Mouse (Mus musculus): ENCODE data around the gene Olfr742. TPM values are rescaled to one million over a fixed set of nuclear protein-coding genes. Genes with fewer than 3 reads are reported as not detected.

Olfr742 gene
- not detected in 2 replicates for polyA plus RNA-seq (2012; rRNA removed)
- not detected in 2 replicates for polyA plus RNA-seq (2014; fragmentation: Nextera tagmentation; extraction: Ambion mirVana)

- TF ChIP-seq CTCF (IDR thresholded peaks at IDR 0.05; ENCODE audit: low read depth) = no peak
- TF ChIP-seq EP300 (IDR thresholded peaks at IDR 0.05; ENCODE audit: low read depth) = no peak
- DNase-seq (ENCODE audit: low read depth in 3 of 3, low spot score in 3 of 3) = no peak
- Histone ChIP-seq H3K4me3 (ENCODE audit: insufficient read depth in 1 of 2, low read depth in 2 of 2, low read length in 2 of 2) (no peak within 1 kb of the TSS), H3K4me1 (replicated peaks; ENCODE audit: control insufficient read depth in 2 of 2, insufficient read depth in 2 of 2, low read length in 1 of 2) (no peaks in the 10 kb centered on the region), H3K9me3 (ENCODE audit: control insufficient read depth, low read length) (no peaks in the 10 kb centered on the region), H3K27ac (no peak within 1 kb of the TSS), H3K27me3 (ENCODE audit: control insufficient read depth, insufficient read depth, low read length) (no peaks in the 10 kb centered on the region), H3K9ac (replicated peaks) (no peak within 1 kb of the TSS), H3K36me3 (replicated peaks; ENCODE audit: control insufficient read depth, insufficient read depth, low read depth) (no peaks in the 10 kb centered on the region), H3K4me2 (ENCODE audit: low read depth) (no peak within 1 kb of the TSS)
- WGBS (ENCODE audit: insufficient replicate concordance) = 26% methylated on average over 2 of the region's 2 CpGs
- ATAC-seq (ENCODE audit: insufficient read depth) = no peak
These were observed at the start of gene Olfr742 for GRCm38 (mm10) chr14:50503300-50503699. Gene Olfr742, plus strand, starts transcription at chr14:50503600.

DNA sequence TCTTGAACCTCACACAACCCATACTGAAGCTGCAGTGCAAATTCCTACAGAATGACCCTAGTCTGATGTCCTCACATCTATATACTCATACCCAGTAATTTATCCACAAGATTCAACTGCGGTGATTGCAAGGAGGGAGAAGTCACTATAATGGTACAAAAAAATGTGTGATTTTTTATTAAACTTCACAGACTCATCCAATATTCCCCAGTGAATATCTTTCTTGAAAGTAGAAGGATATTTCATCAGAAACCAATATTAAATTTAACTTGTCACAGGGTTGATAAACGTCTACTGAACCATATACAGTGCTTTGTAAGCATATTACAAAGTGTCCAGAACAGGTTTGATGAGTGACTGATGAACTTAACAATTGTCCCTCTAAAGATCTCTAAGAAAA, 31.0 kb upstream of the Olfr742 start, which contains the start of gene Olfr741:
Gene Olfr741 (plus strand): TSS at position 301 of the 400 bp plus-strand sequence.
- Histone ChIP-seq H3K9ac (replicated peaks) (no peak within 1 kb of the TSS), H3K4me1 (replicated peaks; ENCODE audit: control insufficient read depth in 2 of 2, insufficient read depth in 2 of 2, low read length in 1 of 2) (no peaks in the 10 kb centered on the region), H3K4me2 (ENCODE audit: low read depth) (no peak within 1 kb of the TSS), H3K27me3 (ENCODE audit: control insufficient read depth, insufficient read depth, low read length) (no peaks in the 10 kb centered on the region), H3K27ac (no peak within 1 kb of the TSS), H3K36me3 (replicated peaks; ENCODE audit: control insufficient read depth, insufficient read depth, low read depth) (no peaks in the 10 kb centered on the region), H3K4me3 (ENCODE audit: insufficient read depth in 1 of 2, low read depth in 2 of 2, low read length in 2 of 2) (no peak within 1 kb of the TSS), H3K9me3 (ENCODE audit: control insufficient read depth, low read length) (no peaks in the 10 kb centered on the region)
- DNase-seq (ENCODE audit: low read depth in 3 of 3, low spot score in 3 of 3) = no peak
- ATAC-seq (ENCODE audit: insufficient read depth) = no peak
- 55% methylated on average over 2 of the region's 2 CpGs for WGBS (ENCODE audit: insufficient replicate concordance)
- TF ChIP-seq EP300 (IDR thresholded peaks at IDR 0.05; ENCODE audit: low read depth) (no peak), CTCF (IDR thresholded peaks at IDR 0.05; ENCODE audit: low read depth) (no peak)

- WGBS (ENCODE audit: insufficient replicate concordance) = 37% methylated on average over 2 of the region's 2 CpGs
- Histone ChIP-seq H3K9ac (replicated peaks) (no peak overlapping the region), H3K4me1 (replicated peaks; ENCODE audit: control insufficient read depth in 2 of 2, insufficient read depth in 2 of 2, low read length in 1 of 2) (no peaks in the 10 kb centered on the region), H3K36me3 (replicated peaks; ENCODE audit: control insufficient read depth, insufficient read depth, low read depth) (no peaks in the 10 kb centered on the region), H3K4me3 (ENCODE audit: insufficient read depth in 1 of 2, low read depth in 2 of 2, low read length in 2 of 2) (no peak overlapping the region), H3K4me2 (ENCODE audit: low read depth) (no peak overlapping the region), H3K27ac (no peak overlapping the region), H3K27me3 (ENCODE audit: control insufficient read depth, insufficient read depth, low read length) (no peaks in the 10 kb centered on the region), H3K9me3 (ENCODE audit: control insufficient read depth, low read length) (no peaks in the 10 kb centered on the region)
- TF ChIP-seq EP300 (IDR thresholded peaks at IDR 0.05; ENCODE audit: low read depth) (no peak), CTCF (IDR thresholded peaks at IDR 0.05; ENCODE audit: low read depth) (no peak)
- ATAC-seq (ENCODE audit: insufficient read depth) (no peak), DNase-seq (ENCODE audit: low read depth in 3 of 3, low spot score in 3 of 3) (no peak)
These were observed 25.0 kb upstream of the Olfr742 start for GRCm38 (mm10) chr14:50478406-50478805.

- no peaks in the 10 kb centered on the region for H3K9me3 ChIP-seq (ENCODE audit: control insufficient read depth, low read length)
- no peak within 1 kb of the TSS for H3K9ac ChIP-seq (replicated peaks)
- no peaks in the 10 kb centered on the region for H3K27me3 ChIP-seq (ENCODE audit: control insufficient read depth, insufficient read depth, low read length)
- DNase-seq (ENCODE audit: low read depth in 3 of 3, low spot score in 3 of 3) = no peak
- ATAC-seq (ENCODE audit: insufficient read depth) = no peak
- no peak within 1 kb of the TSS for H3K27ac ChIP-seq
- H3K36me3 ChIP-seq (replicated peaks; ENCODE audit: control insufficient read depth, insufficient read depth, low read depth) = no peaks in the 10 kb centered on the region
- no peak for TF ChIP-seq EP300 (IDR thresholded peaks at IDR 0.05; ENCODE audit: low read depth)
- no peak for TF ChIP-seq CTCF (IDR thresholded peaks at IDR 0.05; ENCODE audit: low read depth)
- H3K4me2 ChIP-seq (ENCODE audit: low read depth) = no peak within 1 kb of the TSS
- no peak within 1 kb of the TSS for H3K4me3 ChIP-seq (ENCODE audit: insufficient read depth in 1 of 2, low read depth in 2 of 2, low read length in 2 of 2)
- no peaks in the 10 kb centered on the region for H3K4me1 ChIP-seq (replicated peaks; ENCODE audit: control insufficient read depth in 2 of 2, insufficient read depth in 2 of 2, low read length in 1 of 2)
These were observed 18.1 kb downstream of the Olfr742 start, which contains the start of gene Olfr743 for GRCm38 (mm10) chr14:50521539-50521938. Gene Olfr743, plus strand, starts transcription at chr14:50521839.

GRCm38 (mm10) chr14:50552734-50553133, 49.3 kb downstream of the Olfr742 start:
- ATAC-seq (ENCODE audit: insufficient read depth) = no peak
- no peak overlapping the region for H3K4me2 ChIP-seq (ENCODE audit: low read depth)
- no peaks in the 10 kb centered on the region for H3K9me3 ChIP-seq (ENCODE audit: control insufficient read depth, low read length)
- H3K4me3 ChIP-seq (ENCODE audit: insufficient read depth in 1 of 2, low read depth in 2 of 2, low read length in 2 of 2) = no peak overlapping the region
- H3K4me1 ChIP-seq (replicated peaks; ENCODE audit: control insufficient read depth in 2 of 2, insufficient read depth in 2 of 2, low read length in 1 of 2) = no peaks in the 10 kb centered on the region
- 76% methylated on average over 2 of the region's 2 CpGs for WGBS (ENCODE audit: insufficient replicate concordance)
- no peaks in the 10 kb centered on the region for H3K27me3 ChIP-seq (ENCODE audit: control insufficient read depth, insufficient read depth, low read length)
- no peak for DNase-seq (ENCODE audit: low read depth in 3 of 3, low spot score in 3 of 3)
- TF ChIP-seq CTCF (IDR thresholded peaks at IDR 0.05; ENCODE audit: low read depth) (no peak), EP300 (IDR thresholded peaks at IDR 0.05; ENCODE audit: low read depth) (no peak)
- no peak overlapping the region for H3K9ac ChIP-seq (replicated peaks)
- H3K36me3 ChIP-seq (replicated peaks; ENCODE audit: control insufficient read depth, insufficient read depth, low read depth) = no peaks in the 10 kb centered on the region
- H3K27ac ChIP-seq = no peak overlapping the region

Other genes with a start within 250 kb of the Olfr742 start
- not detected in 2 replicates for gene Olfr732, start 219.4 kb upstream of the Olfr742 start, polyA plus RNA-seq (2012; rRNA removed)
- gene Olfr732, start 219.4 kb upstream of the Olfr742 start, polyA plus RNA-seq (2014; fragmentation: Nextera tagmentation; extraction: Ambion mirVana) = not detected in 2 replicates
- gene Olfr733, start 202.1 kb upstream of the Olfr742 start, polyA plus RNA-seq (2012; rRNA removed) = not detected in 2 replicates
- not detected in 2 replicates for gene Olfr733, start 202.1 kb upstream of the Olfr742 start, polyA plus RNA-seq (2014; fragmentation: Nextera tagmentation; extraction: Ambion mirVana)
- not detected in 2 replicates for gene Olfr734, start 176.8 kb upstream of the Olfr742 start, polyA plus RNA-seq (2012; rRNA removed)
- not detected in 2 replicates for gene Olfr734, start 176.8 kb upstream of the Olfr742 start, polyA plus RNA-seq (2014; fragmentation: Nextera tagmentation; extraction: Ambion mirVana)
- gene Olfr735, start 154.7 kb upstream of the Olfr742 start, polyA plus RNA-seq (2012; rRNA removed) = not detected in 2 replicates
- not detected in 2 replicates for gene Olfr735, start 154.7 kb upstream of the Olfr742 start, polyA plus RNA-seq (2014; fragmentation: Nextera tagmentation; extraction: Ambion mirVana)
- 0.04 TPM in 2 replicates for gene Tlr11, start 145.7 kb upstream of the Olfr742 start, polyA plus RNA-seq (2012; rRNA removed)
- 0.05 TPM in 1 of 2 replicates, not detected in the other for gene Tlr11, start 145.7 kb upstream of the Olfr742 start, polyA plus RNA-seq (2014; fragmentation: Nextera tagmentation; extraction: Ambion mirVana)
- not detected in 2 replicates for gene Olfr736, start 122.4 kb upstream of the Olfr742 start, polyA plus RNA-seq (2012; rRNA removed)
- gene Olfr736, start 122.4 kb upstream of the Olfr742 start, polyA plus RNA-seq (2014; fragmentation: Nextera tagmentation; extraction: Ambion mirVana) = not detected in 2 replicates
- gene Olfr738, start 96.0 kb upstream of the Olfr742 start, polyA plus RNA-seq (2012; rRNA removed) = not detected in 2 replicates
- not detected in 2 replicates for gene Olfr738, start 96.0 kb upstream of the Olfr742 start, polyA plus RNA-seq (2014; fragmentation: Nextera tagmentation; extraction: Ambion mirVana)
- not detected in 2 replicates for gene Olfr739, start 85.0 kb upstream of the Olfr742 start, polyA plus RNA-seq (2012; rRNA removed)
- gene Olfr739, start 85.0 kb upstream of the Olfr742 start, polyA plus RNA-seq (2014; fragmentation: Nextera tagmentation; extraction: Ambion mirVana) = not detected in 2 replicates
- gene Olfr740, start 58.1 kb upstream of the Olfr742 start, polyA plus RNA-seq (2012; rRNA removed) = not detected in 2 replicates
- gene Olfr740, start 58.1 kb upstream of the Olfr742 start, polyA plus RNA-seq (2014; fragmentation: Nextera tagmentation; extraction: Ambion mirVana) = not detected in 2 replicates
- not detected in 2 replicates for gene Olfr741, start 30.9 kb upstream of the Olfr742 start, polyA plus RNA-seq (2012; rRNA removed)
- not detected in 2 replicates for gene Olfr741, start 30.9 kb upstream of the Olfr742 start, polyA plus RNA-seq (2014; fragmentation: Nextera tagmentation; extraction: Ambion mirVana)
- not detected in 2 replicates for gene Olfr743, start 18.2 kb downstream of the Olfr742 start, polyA plus RNA-seq (2012; rRNA removed)
- not detected in 2 replicates for gene Olfr743, start 18.2 kb downstream of the Olfr742 start, polyA plus RNA-seq (2014; fragmentation: Nextera tagmentation; extraction: Ambion mirVana)
- not detected in 2 replicates for gene Olfr744, start 111.3 kb downstream of the Olfr742 start, polyA plus RNA-seq (2012; rRNA removed)
- not detected in 2 replicates for gene Olfr744, start 111.3 kb downstream of the Olfr742 start, polyA plus RNA-seq (2014; fragmentation: Nextera tagmentation; extraction: Ambion mirVana)
- gene Olfr745, start 135.8 kb downstream of the Olfr742 start, polyA plus RNA-seq (2012; rRNA removed) = not detected in 2 replicates
- gene Olfr745, start 135.8 kb downstream of the Olfr742 start, polyA plus RNA-seq (2014; fragmentation: Nextera tagmentation; extraction: Ambion mirVana) = not detected in 2 replicates
- not detected in 2 replicates for gene Olfr746, start 143.5 kb downstream of the Olfr742 start, polyA plus RNA-seq (2012; rRNA removed)
- not detected in 2 replicates for gene Olfr746, start 143.5 kb downstream of the Olfr742 start, polyA plus RNA-seq (2014; fragmentation: Nextera tagmentation; extraction: Ambion mirVana)
- gene Olfr747, start 189.6 kb downstream of the Olfr742 start, polyA plus RNA-seq (2012; rRNA removed) = not detected in 2 replicates
- gene Olfr747, start 189.6 kb downstream of the Olfr742 start, polyA plus RNA-seq (2014; fragmentation: Nextera tagmentation; extraction: Ambion mirVana) = not detected in 2 replicates
- gene Olfr748, start 203.8 kb downstream of the Olfr742 start, polyA plus RNA-seq (2012; rRNA removed) = not detected in 2 replicates
- not detected in 2 replicates for gene Olfr748, start 203.8 kb downstream of the Olfr742 start, polyA plus RNA-seq (2014; fragmentation: Nextera tagmentation; extraction: Ambion mirVana)
- gene Olfr749, start 241.5 kb downstream of the Olfr742 start, polyA plus RNA-seq (2012; rRNA removed) = not detected in 2 replicates
- gene Olfr749, start 241.5 kb downstream of the Olfr742 start, polyA plus RNA-seq (2014; fragmentation: Nextera tagmentation; extraction: Ambion mirVana) = not detected in 2 replicates